Mouse (Mus musculus) C2C12 (cell line): ENCODE results near the gene Smarcb1.

Experiments
- CEBPB ChIP-seq: IDR thresholded peaks from one replicate; pipeline ENCODE4 v1.6.1; 2011; ENCODE audit warnings: low read depth, mild to moderate bottlenecking, control low read depth, moderate library complexity
- CTCF ChIP-seq: IDR thresholded peaks from one replicate; pipeline ENCODE4 v1.5.1; 2011; ENCODE audit not compliant: control insufficient read depth, insufficient read depth, insufficient read length
- FOSL1 ChIP-seq: IDR thresholded peaks from one replicate; pipeline ENCODE4 v1.8.0; 2011; ENCODE audit warnings: mild to moderate bottlenecking, low read length; ENCODE audit not compliant: poor library complexity, insufficient read depth, severe bottlenecking
- MAX ChIP-seq: IDR thresholded peaks from one replicate; pipeline ENCODE4 v1.6.1; 2011; ENCODE audit warnings: mild to moderate bottlenecking, control low read depth
- MYOD1 ChIP-seq: IDR thresholded peaks from one replicate; pipeline ENCODE4 v1.6.1; 2011; ENCODE audit warnings: low read depth; ENCODE audit not compliant: control insufficient read depth, insufficient read length
- USF1 ChIP-seq: IDR thresholded peaks from one replicate; pipeline ENCODE4 v1.6.1; 2011; ENCODE audit warnings: low read depth, mild to moderate bottlenecking, control low read depth, moderate library complexity

DNA sequence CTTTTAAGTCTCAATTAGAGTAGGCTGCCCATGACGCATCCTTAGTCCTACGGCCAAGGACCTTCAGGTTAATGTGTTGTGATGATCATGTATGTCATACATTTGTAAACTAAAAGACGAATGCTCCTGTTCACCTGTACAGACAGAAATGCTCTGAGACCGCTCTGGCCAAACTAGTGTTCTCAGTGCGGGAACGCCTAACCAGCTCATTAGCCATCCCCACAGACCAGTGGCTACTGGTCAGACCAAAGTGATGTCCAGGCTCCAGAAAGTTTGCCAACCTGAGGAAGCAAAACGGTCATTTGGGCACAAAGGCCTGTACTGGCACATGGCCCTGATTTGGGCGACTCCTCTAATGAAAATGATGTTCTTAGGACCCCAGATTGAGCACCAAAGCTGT lies 36.7 kb downstream of the Smarcb1 start:
- TF ChIP-seq CTCF = no peak
- no peak for TF ChIP-seq USF1
- no peak for TF ChIP-seq CEBPB
- no peak for TF ChIP-seq FOSL1
- TF ChIP-seq MAX = no peak
- TF ChIP-seq MYOD1 = no peak
